Mouse (Mus musculus): ENCODE measurements around the gene Cyb561.

DNA sequence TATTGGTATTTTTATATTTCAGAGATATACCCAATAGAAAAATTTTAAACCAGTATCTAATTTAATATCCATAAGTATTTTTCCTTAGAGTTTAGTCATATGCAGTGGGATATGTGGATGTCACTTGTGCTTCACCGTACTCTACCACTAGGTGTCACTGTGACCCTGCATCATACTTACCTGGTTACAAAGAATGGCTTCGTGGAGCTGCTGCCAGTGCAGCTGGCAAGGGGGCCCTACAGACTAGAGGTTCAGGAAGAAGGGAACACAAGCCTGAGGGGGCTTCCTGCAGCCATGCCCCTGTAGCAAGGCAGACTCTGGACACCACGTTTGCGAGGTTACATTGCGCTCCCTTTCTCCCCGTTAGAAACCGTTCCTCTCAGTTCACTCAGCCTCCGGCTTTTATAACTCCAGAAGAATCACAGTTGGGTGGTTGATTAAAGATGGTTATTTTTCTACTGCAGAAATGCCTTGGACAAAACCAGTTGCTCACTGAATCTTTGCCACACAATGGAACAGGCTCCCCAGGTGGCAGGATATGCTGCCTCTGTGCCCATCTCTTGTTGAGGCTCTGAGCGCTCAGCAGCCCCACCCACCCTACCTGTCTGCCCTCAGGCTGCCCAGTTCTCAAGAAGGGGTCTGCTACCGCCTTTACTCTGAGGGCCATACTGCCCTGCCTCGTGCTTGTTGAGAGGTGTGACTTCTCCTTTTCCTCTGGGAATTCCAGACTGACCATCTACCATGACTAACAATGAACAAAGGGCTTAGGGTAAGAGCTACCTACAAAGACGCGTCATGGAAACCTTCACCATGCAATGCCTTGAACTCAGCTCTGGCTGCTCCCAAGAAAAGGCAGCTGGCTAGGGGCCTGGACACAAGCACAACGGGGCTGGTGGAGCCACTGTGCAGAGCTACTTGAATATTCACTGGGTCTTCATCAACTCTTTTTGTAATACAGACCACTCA is 25.8 kb downstream of the Cyb561 start:
- TF ChIP-seq USF1 (IDR thresholded peaks at IDR 0.05; ENCODE audit: low read depth, low read length) (no peak), HCFC1 (IDR thresholded peaks at IDR 0.05; ENCODE audit: low read depth, low read length) (no peak), USF2 (IDR thresholded peaks at IDR 0.05; ENCODE audit: borderline replicate concordance in 1 of 2, insufficient read depth in 1 of 2, low read depth in 1 of 2, low read length in 2 of 2) (no peak), E2F4 (IDR thresholded peaks at IDR 0.05; ENCODE audit: borderline replicate concordance, low read depth, low read length) (no peak), POLR2AphosphoS2 (IDR thresholded peaks at IDR 0.05; ENCODE audit: low read length) (no peak), ZNF384 (IDR thresholded peaks at IDR 0.05; ENCODE audit: low read depth, low read length) (no peak), TAL1 (IDR thresholded peaks at IDR 0.05; ENCODE audit: low read length) (no peak), CTCF (IDR thresholded peaks at IDR 0.05 in 2 of 3, conservative IDR thresholded peaks at IDR 0.05 in 1 of 3; ENCODE audit: control insufficient read depth in 1 of 3, insufficient read depth in 1 of 3, low read depth in 2 of 3, low read length in 3 of 3, poor library complexity in 1 of 3, severe bottlenecking in 1 of 3) (peak in 2 of 3 experiments; percentile 82 to 87), MXI1 (IDR thresholded peaks at IDR 0.05; ENCODE audit: low read depth, low read length) (no peak), POLR2A (IDR thresholded peaks at IDR 0.05; ENCODE audit: control insufficient read depth in 1 of 2, insufficient read depth in 1 of 2, low read depth in 1 of 2, low read length in 2 of 2, poor library complexity in 1 of 2) (no peak), MAX (IDR thresholded peaks at IDR 0.05; ENCODE audit: low read length) (no peak), NELFE (IDR thresholded peaks at IDR 0.05; ENCODE audit: low read depth, low read length) (no peak), POLR2AphosphoS5 (IDR thresholded peaks at IDR 0.05; ENCODE audit: borderline replicate concordance, low read depth, low read length) (no peak), EP300 (IDR thresholded peaks at IDR 0.05; ENCODE audit: low read depth in 1 of 2, low read length in 2 of 2) (no peak)
